Mouse (Mus musculus) myocyte (in vitro differentiated cells): ENCODE measurements around the gene Nap1l1. TPM values are rescaled to one million over a fixed set of nuclear protein-coding genes. Genes with fewer than 3 reads are reported as not detected.

Experiments
- H3K27me3 ChIP-seq: one replicate; pipeline ENCODE4 v1.6.1; 2011; ENCODE audit not compliant: control insufficient read depth, insufficient read depth, insufficient read length
- H3K36me3 ChIP-seq: one replicate; pipeline ENCODE4 v1.6.1; 2011; ENCODE audit not compliant: control insufficient read depth, insufficient read depth
- H3K4me2 ChIP-seq: one replicate; pipeline ENCODE4 v1.6.1; 2011; ENCODE audit warnings: low read depth, control low read depth
- H3K4me3 ChIP-seq: one replicate; pipeline ENCODE4 v1.5.1; 2011; ENCODE audit warnings: mild to moderate bottlenecking, control low read depth, moderate library complexity
- H3K79me2 ChIP-seq: one replicate; pipeline ENCODE4 v1.6.1; 2011; ENCODE audit not compliant: control insufficient read depth, insufficient read depth
- H3ac ChIP-seq: one replicate; pipeline ENCODE4 v1.6.1; 2011; ENCODE audit not compliant: control insufficient read depth, insufficient read length
- CEBPB ChIP-seq: IDR thresholded peaks from 2 replicates; pipeline ENCODE4 v1.6.1; 2011; ENCODE audit warnings: mild to moderate bottlenecking, moderate library complexity; ENCODE audit not compliant: poor library complexity, insufficient read depth, severe bottlenecking
- E2F4 ChIP-seq: IDR thresholded peaks from one replicate; pipeline ENCODE4 v1.6.1; 2011; ENCODE audit warnings: mild to moderate bottlenecking, control low read depth, moderate library complexity; ENCODE audit not compliant: insufficient read depth
- MAX ChIP-seq: IDR thresholded peaks from one replicate; pipeline ENCODE4 v1.6.1; 2011; ENCODE audit warnings: low read depth, mild to moderate bottlenecking, control low read depth
- MYOD1 ChIP-seq, 3 experiments: IDR thresholded peaks; one replicate each; pipeline ENCODE4 v1.6.1; 2011; ENCODE audit warnings: control low read depth in 2 of 3, low read depth in 2 of 3, mild to moderate bottlenecking in 2 of 3, moderate library complexity in 1 of 3; ENCODE audit not compliant: insufficient read length in 2 of 3, control insufficient read depth in 1 of 3
- MYOG ChIP-seq, 3 experiments: IDR thresholded peaks; one replicate each; pipeline ENCODE4 v1.6.1; 2011; ENCODE audit warnings: control low read depth in 2 of 3, low read depth in 2 of 3, mild to moderate bottlenecking in 2 of 3; ENCODE audit not compliant: insufficient read length in 2 of 3, control insufficient read depth in 1 of 3, insufficient read depth in 1 of 3
- POLR2A ChIP-seq: IDR thresholded peaks from one replicate; pipeline ENCODE4 v1.6.1; 2011; ENCODE audit warnings: low read depth, mild to moderate bottlenecking, control low read depth, moderate library complexity; ENCODE audit not compliant: insufficient read length
- POLR2AphosphoS2 ChIP-seq: IDR thresholded peaks from one replicate; pipeline ENCODE4 v1.6.1; 2011; ENCODE audit warnings: low read depth, control low read depth; ENCODE audit not compliant: insufficient read length
- REST ChIP-seq: IDR thresholded peaks from one replicate; pipeline ENCODE4 v1.6.1; 2011; ENCODE audit warnings: mild to moderate bottlenecking, control low read depth, moderate library complexity; ENCODE audit not compliant: insufficient read depth, insufficient read length
- SRF ChIP-seq: IDR thresholded peaks from one replicate; pipeline ENCODE4 v1.6.1; 2011; ENCODE audit warnings: low read depth; ENCODE audit not compliant: control insufficient read depth, insufficient read length
- TCF12 ChIP-seq: IDR thresholded peaks from one replicate; pipeline ENCODE4 v1.6.1; 2011; ENCODE audit warnings: mild to moderate bottlenecking, control low read depth; ENCODE audit not compliant: poor library complexity, insufficient read depth, severe bottlenecking
- TCF3 ChIP-seq: IDR thresholded peaks from one replicate; pipeline ENCODE4 v1.6.1; 2011; ENCODE audit warnings: low read depth, control low read depth; ENCODE audit not compliant: insufficient read length
- USF1 ChIP-seq: IDR thresholded peaks from one replicate; pipeline ENCODE4 v1.6.1; 2011; ENCODE audit warnings: low read depth, mild to moderate bottlenecking, control low read depth, moderate library complexity
- polyA plus RNA-seq: library from polyadenylated mRNA; unstranded; fragments of >200 nt; fragmentation: generic; extraction: Trizol; gene quantifications from one replicate; pipeline ENCODE4 v1.2.1, GENCODE M21; 2012; ENCODE audit warnings: missing spikeins

The Nap1l1 gene
- polyA plus RNA-seq, 1 experiment = 130 TPM

DNA sequence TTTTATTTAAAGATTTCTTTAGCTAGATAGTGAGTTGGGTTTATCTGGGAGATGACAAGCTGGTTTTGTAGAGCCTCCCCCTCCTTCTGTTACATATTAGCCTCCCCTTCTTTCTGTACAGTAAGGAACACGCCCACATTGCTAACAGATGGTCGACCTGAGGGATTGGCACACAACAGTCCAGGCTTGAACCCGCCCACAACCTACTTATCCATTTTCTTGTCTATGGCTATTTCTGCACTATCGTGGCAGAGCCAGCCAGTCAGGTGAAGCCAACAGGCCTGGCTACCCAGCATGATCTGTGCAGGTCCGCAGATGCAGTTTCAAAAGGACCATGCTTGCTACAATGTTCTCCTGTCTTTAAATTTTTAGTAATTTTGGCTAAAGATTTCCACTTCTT, 54.0 kb downstream of the Nap1l1 start:
- H3K4me2 ChIP-seq = no peak overlapping the region
- no peaks in the 10 kb centered on the region for H3K27me3 ChIP-seq
- H3K36me3 ChIP-seq = no peaks in the 10 kb centered on the region
- H3K79me2 ChIP-seq = no peaks in the 10 kb centered on the region
- TF ChIP-seq MYOD1 (IDR thresholded peaks at IDR 0.05; ENCODE audit: control insufficient read depth in 1 of 3, insufficient read length in 2 of 3, low read depth in 2 of 3) (peak in 1 of 3 experiments; percentile 40), MYOG (IDR thresholded peaks at IDR 0.05; ENCODE audit: control insufficient read depth in 1 of 3, insufficient read depth in 1 of 3, insufficient read length in 2 of 3, low read depth in 2 of 3) (no peak), POLR2A (no peak), USF1 (no peak), TCF3 (no peak), TCF12 (no peak)
- H3ac ChIP-seq = no peak overlapping the region
- no peak overlapping the region for H3K4me3 ChIP-seq

DNA sequence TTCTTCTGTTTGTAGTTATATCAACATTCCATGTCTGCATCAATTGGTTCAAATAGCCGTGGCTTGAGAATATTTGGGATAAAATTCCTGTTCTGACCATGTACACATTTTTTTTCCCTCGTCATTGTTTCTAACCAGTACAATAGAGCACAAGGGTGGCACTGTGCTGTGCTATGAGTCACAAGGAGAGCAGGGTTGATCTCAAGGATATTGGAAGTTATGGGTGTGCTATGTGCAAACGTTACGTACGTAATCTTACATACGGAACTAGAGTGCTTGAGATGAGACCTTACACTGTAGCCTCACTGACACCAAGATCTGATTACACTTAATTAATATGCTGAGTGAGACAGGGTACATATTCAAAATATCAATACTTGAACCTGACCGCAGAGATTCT, 54.6 kb downstream of the Nap1l1 start:
- no peak for TF ChIP-seq TCF12
- no peak for TF ChIP-seq REST
- TF ChIP-seq POLR2A = no peak
- TF ChIP-seq MYOG (IDR thresholded peaks at IDR 0.05; ENCODE audit: control insufficient read depth in 1 of 3, insufficient read depth in 1 of 3, insufficient read length in 2 of 3, low read depth in 2 of 3) = no peak
- no peak for TF ChIP-seq SRF
- TF ChIP-seq CEBPB = no peak
- no peak for TF ChIP-seq TCF3
- no peak for TF ChIP-seq MYOD1 (IDR thresholded peaks at IDR 0.05; ENCODE audit: control insufficient read depth in 1 of 3, insufficient read length in 2 of 3, low read depth in 2 of 3)
- TF ChIP-seq POLR2AphosphoS2 = no peak
- TF ChIP-seq USF1 = no peak
- no peak for TF ChIP-seq MAX
- no peak for TF ChIP-seq E2F4

DNA sequence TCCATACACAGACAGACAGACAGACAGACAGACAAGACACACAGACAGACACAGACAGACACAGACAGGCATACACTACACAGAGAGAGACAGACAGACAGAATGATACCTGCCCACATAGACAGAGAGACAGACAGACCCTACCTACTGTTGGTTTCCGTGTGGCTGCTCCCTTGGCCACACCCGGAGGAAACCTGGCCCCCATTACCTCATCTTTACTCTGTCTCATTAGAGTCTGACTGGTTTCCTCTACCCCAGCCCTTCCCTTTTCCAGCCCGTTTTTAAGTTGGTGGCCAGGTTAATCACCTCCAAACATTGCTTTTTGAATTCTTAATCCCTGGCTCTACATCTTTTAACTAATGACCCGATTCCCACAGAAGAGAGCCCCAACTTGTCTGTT, 55.3 kb downstream of the Nap1l1 start:
- Histone ChIP-seq H3K4me2 (no peak overlapping the region), H3ac (no peak overlapping the region), H3K27me3 (no peaks in the 10 kb centered on the region), H3K79me2 (no peaks in the 10 kb centered on the region), H3K4me3 (no peak overlapping the region), H3K36me3 (no peaks in the 10 kb centered on the region)
- TF ChIP-seq E2F4 = no peak
- no peak for TF ChIP-seq USF1

More for the DNA sequence above, 54.6 kb downstream of the Nap1l1 start:
- Histone ChIP-seq H3ac (no peak overlapping the region), H3K79me2 (no peaks in the 10 kb centered on the region), H3K36me3 (no peaks in the 10 kb centered on the region), H3K4me3 (no peak overlapping the region), H3K27me3 (no peaks in the 10 kb centered on the region), H3K4me2 (no peak overlapping the region)

DNA sequence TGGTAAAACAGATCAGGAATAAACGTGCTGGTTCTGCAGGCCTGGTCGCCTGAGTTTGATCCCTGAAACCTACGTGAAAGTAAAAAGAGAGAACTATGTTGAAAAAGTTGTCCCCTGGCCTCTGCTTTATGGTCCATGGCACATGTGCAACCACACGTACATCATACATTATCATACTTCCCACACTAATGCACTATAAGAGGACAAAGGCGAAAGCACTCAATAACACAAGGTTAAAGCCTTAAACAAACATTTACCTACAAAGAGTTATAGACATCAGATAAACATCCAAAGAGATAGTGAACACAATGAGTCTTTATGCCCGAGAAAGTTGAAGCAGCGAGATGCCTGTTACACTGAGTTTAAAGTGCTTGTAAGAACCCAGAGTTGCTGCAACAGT, 57.4 kb downstream of the Nap1l1 start:
- no peak overlapping the region for H3ac ChIP-seq
- no peaks in the 10 kb centered on the region for H3K27me3 ChIP-seq
- no peak overlapping the region for H3K4me2 ChIP-seq
- H3K36me3 ChIP-seq = no peaks in the 10 kb centered on the region
- no peak for TF ChIP-seq REST
- TF ChIP-seq TCF3 = no peak
- no peaks in the 10 kb centered on the region for H3K79me2 ChIP-seq
- H3K4me3 ChIP-seq = no peak overlapping the region

DNA sequence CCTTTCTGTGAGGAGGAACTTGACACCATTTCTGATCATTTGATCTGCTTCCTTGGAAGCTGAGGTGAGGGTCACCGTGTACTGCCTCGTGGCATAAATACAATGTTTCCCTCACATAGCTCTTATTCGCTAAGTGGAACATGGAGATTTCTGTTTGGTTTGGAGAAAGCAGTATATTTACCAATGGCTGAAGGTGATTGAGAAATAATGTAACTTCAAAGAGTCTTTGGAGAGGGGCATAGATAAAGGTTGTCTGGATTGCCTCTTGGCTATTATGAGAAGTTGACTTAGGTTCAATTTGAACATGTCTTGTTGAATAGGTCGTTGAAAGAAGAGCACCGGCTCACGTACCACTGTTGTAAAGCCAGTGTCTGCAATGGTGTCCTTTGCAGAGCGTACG, 61.7 kb downstream of the Nap1l1 start:
- no peaks in the 10 kb centered on the region for H3K36me3 ChIP-seq
- no peak for TF ChIP-seq POLR2AphosphoS2
- no peak for TF ChIP-seq MYOG (IDR thresholded peaks at IDR 0.05; ENCODE audit: control insufficient read depth in 1 of 3, insufficient read depth in 1 of 3, insufficient read length in 2 of 3, low read depth in 2 of 3)
- TF ChIP-seq REST = no peak
- TF ChIP-seq USF1 = no peak
- no peak for TF ChIP-seq E2F4
- no peak for TF ChIP-seq SRF
- no peak overlapping the region for H3K4me2 ChIP-seq
- H3K27me3 ChIP-seq = no peaks in the 10 kb centered on the region
- H3ac ChIP-seq = no peak overlapping the region
- H3K79me2 ChIP-seq = no peaks in the 10 kb centered on the region
- no peak overlapping the region for H3K4me3 ChIP-seq

DNA sequence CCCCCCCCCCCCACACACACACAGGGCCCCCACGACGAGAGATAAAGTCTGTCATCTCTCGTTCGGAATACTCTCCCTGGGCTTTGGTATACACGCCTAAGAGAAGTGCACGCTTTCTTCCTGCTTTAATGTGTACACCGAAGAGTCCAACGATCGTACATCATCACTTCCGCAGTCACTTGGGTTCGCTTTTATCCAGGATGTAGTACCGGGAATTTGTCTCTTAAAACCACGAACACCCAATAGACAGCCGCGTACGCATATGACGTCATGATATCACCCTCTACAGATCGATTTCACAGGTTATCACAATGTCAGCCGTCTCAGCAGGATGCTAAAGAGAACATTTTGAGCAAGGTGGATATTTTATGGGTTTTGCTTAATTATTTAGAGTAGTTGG, 64.4 kb downstream of the Nap1l1 start:
- H3ac ChIP-seq = no peak overlapping the region
- TF ChIP-seq CEBPB (no peak), MYOD1 (IDR thresholded peaks at IDR 0.05; ENCODE audit: control insufficient read depth in 1 of 3, insufficient read length in 2 of 3, low read depth in 2 of 3) (no peak), USF1 (no peak), POLR2A (no peak), TCF12 (no peak), E2F4 (no peak), MYOG (IDR thresholded peaks at IDR 0.05; ENCODE audit: control insufficient read depth in 1 of 3, insufficient read depth in 1 of 3, insufficient read length in 2 of 3, low read depth in 2 of 3) (no peak), REST (no peak), POLR2AphosphoS2 (no peak)
- no peaks in the 10 kb centered on the region for H3K27me3 ChIP-seq
- H3K4me3 ChIP-seq = no peak overlapping the region
- H3K36me3 ChIP-seq = no peaks in the 10 kb centered on the region
- no peak overlapping the region for H3K4me2 ChIP-seq
- H3K79me2 ChIP-seq = no peaks in the 10 kb centered on the region
